Mouse (Mus musculus): ENCODE data around the gene Lrfn4. TPM values are rescaled to one million over a fixed set of nuclear protein-coding genes. Genes with fewer than 3 reads are reported as not detected.

Gene Lrfn4
- 10.0 and 10.1 TPM in 2 replicates for polyA plus RNA-seq (2014; fragmentation: Nextera tagmentation; extraction: Ambion mirVana)

GRCm38 (mm10) chr19:4615151-4616093 is at the start of gene Lrfn4:
Lrfn4 (minus strand) TSS chr19:4615667.
- under 1% methylated on average over 79 of the region's 87 CpGs for WGBS

GRCm38 (mm10) chr19:4658156-4658555 is 42.7 kb upstream of the Lrfn4 start:
- WGBS, result 87% methylated on average over 5 of the region's 5 CpGs
- no peaks in the 10 kb centered on the region for H3K9me3 ChIP-seq (ENCODE audit: low read depth, low read length)
- TF ChIP-seq CTCF (IDR thresholded peaks at IDR 0.05; ENCODE audit: low read depth), result no peak
- no peak overlapping the region for H3K9ac ChIP-seq
- no peak overlapping the region for H3K4me2 ChIP-seq
- DNase-seq (no peak), ATAC-seq (ENCODE audit: insufficient read depth) (no peak)
- H3K27ac ChIP-seq (ENCODE audit: low read depth), result no peak overlapping the region
- no peaks in the 10 kb centered on the region for H3K27me3 ChIP-seq (ENCODE audit: insufficient read depth, low read length)
- no peak overlapping the region for H3K4me3 ChIP-seq (ENCODE audit: low read depth, low read length)
- no peaks in the 10 kb centered on the region for H3K4me1 ChIP-seq (ENCODE audit: insufficient read depth)
- no peaks in the 10 kb centered on the region for H3K36me3 ChIP-seq (ENCODE audit: insufficient read depth)

More at GRCm38 (mm10) chr19:4615151-4616093, at the start of gene Lrfn4:
- H3K27ac ChIP-seq (ENCODE audit: low read depth), result peak within 1 kb of the TSS; percentile 92
- H3K9ac ChIP-seq, result peak within 1 kb of the TSS; percentile 94
- TF ChIP-seq CTCF (IDR thresholded peaks at IDR 0.05; ENCODE audit: low read depth), result peak; percentile 29; the same call in 1 of the 2 replicates
- peak; percentile 96 for DNase-seq
- ATAC-seq (ENCODE audit: insufficient read depth), result peak; percentile 97
- H3K4me3 ChIP-seq (ENCODE audit: low read depth, low read length), result peak within 1 kb of the TSS; percentile 94
- H3K4me2 ChIP-seq, result peak within 1 kb of the TSS; percentile 74
- H3K9me3 ChIP-seq (ENCODE audit: low read depth, low read length), result no peaks in the 10 kb centered on the region
- H3K36me3 ChIP-seq (ENCODE audit: insufficient read depth), result peaks cover 37% of the 10 kb centered on the region
- no peaks in the 10 kb centered on the region for H3K27me3 ChIP-seq (ENCODE audit: insufficient read depth, low read length)
- peaks cover 4% of the 10 kb centered on the region; the same call in 1 of the 2 replicates for H3K4me1 ChIP-seq (ENCODE audit: insufficient read depth)

- Histone ChIP-seq H3K36me3 (ENCODE audit: insufficient read depth) (no peaks in the 10 kb centered on the region), H3K4me2 (no peak overlapping the region), H3K9me3 (ENCODE audit: low read depth, low read length) (no peaks in the 10 kb centered on the region), H3K4me3 (ENCODE audit: low read depth, low read length) (no peak overlapping the region), H3K9ac (no peak overlapping the region), H3K27me3 (ENCODE audit: insufficient read depth, low read length) (no peaks in the 10 kb centered on the region), H3K27ac (ENCODE audit: low read depth) (no peak overlapping the region), H3K4me1 (ENCODE audit: insufficient read depth) (no peaks in the 10 kb centered on the region)
- 64% methylated on average over 11 of the region's 11 CpGs for WGBS
- TF ChIP-seq CTCF (IDR thresholded peaks at IDR 0.05; ENCODE audit: low read depth), result no peak
- ATAC-seq (ENCODE audit: insufficient read depth) (no peak), DNase-seq (no peak)
Measured at GRCm38 (mm10) chr19:4646917-4647492, 31.5 kb upstream of the Lrfn4 start.

- Histone ChIP-seq H3K9me3 (ENCODE audit: low read depth, low read length) (no peaks in the 10 kb centered on the region), H3K27ac (ENCODE audit: low read depth) (no peak overlapping the region), H3K36me3 (ENCODE audit: insufficient read depth) (no peaks in the 10 kb centered on the region), H3K4me2 (no peak overlapping the region), H3K4me1 (ENCODE audit: insufficient read depth) (no peaks in the 10 kb centered on the region), H3K4me3 (ENCODE audit: low read depth, low read length) (no peak overlapping the region), H3K9ac (no peak overlapping the region), H3K27me3 (ENCODE audit: insufficient read depth, low read length) (no peaks in the 10 kb centered on the region)
- TF ChIP-seq CTCF (IDR thresholded peaks at IDR 0.05; ENCODE audit: low read depth), result peak; percentile 35; the same call in 1 of the 2 replicates
- peak; percentile 59 for DNase-seq
- no peak for ATAC-seq (ENCODE audit: insufficient read depth)
- 41% methylated on average over 10 of the region's 10 CpGs for WGBS
Measured at GRCm38 (mm10) chr19:4644271-4644670, 28.8 kb upstream of the Lrfn4 start.

GRCm38 (mm10) chr19:4635986-4636385 is 20.5 kb upstream of the Lrfn4 start:
- no peaks in the 10 kb centered on the region for H3K27me3 ChIP-seq (ENCODE audit: insufficient read depth, low read length)
- H3K4me3 ChIP-seq (ENCODE audit: low read depth, low read length), result no peak overlapping the region
- 68% methylated on average over 4 of the region's 4 CpGs for WGBS
- no peaks in the 10 kb centered on the region for H3K4me1 ChIP-seq (ENCODE audit: insufficient read depth)
- DNase-seq (no peak), ATAC-seq (ENCODE audit: insufficient read depth) (no peak)
- no peak overlapping the region for H3K9ac ChIP-seq
- no peaks in the 10 kb centered on the region for H3K36me3 ChIP-seq (ENCODE audit: insufficient read depth)
- no peak for TF ChIP-seq CTCF (IDR thresholded peaks at IDR 0.05; ENCODE audit: low read depth)
- no peak overlapping the region for H3K4me2 ChIP-seq
- H3K27ac ChIP-seq (ENCODE audit: low read depth), result no peak overlapping the region
- no peaks in the 10 kb centered on the region for H3K9me3 ChIP-seq (ENCODE audit: low read depth, low read length)

- H3K4me1 ChIP-seq (ENCODE audit: insufficient read depth), result peaks cover 10% of the 10 kb centered on the region; the same call in 1 of the 2 replicates
- no peak overlapping the region for H3K27ac ChIP-seq (ENCODE audit: low read depth)
- 0% methylated on average over 1 of the region's 1 CpGs for WGBS
- no peaks in the 10 kb centered on the region for H3K27me3 ChIP-seq (ENCODE audit: insufficient read depth, low read length)
- TF ChIP-seq CTCF (IDR thresholded peaks at IDR 0.05; ENCODE audit: low read depth), result peak; percentile 84
- no peaks in the 10 kb centered on the region for H3K9me3 ChIP-seq (ENCODE audit: low read depth, low read length)
- H3K36me3 ChIP-seq (ENCODE audit: insufficient read depth), result peaks cover 5% of the 10 kb centered on the region; the same call in 1 of the 2 replicates
- ATAC-seq (ENCODE audit: insufficient read depth) (no peak), DNase-seq (peak; percentile 85)
- H3K4me2 ChIP-seq, result no peak overlapping the region
- no peak overlapping the region for H3K4me3 ChIP-seq (ENCODE audit: low read depth, low read length)
- no peak overlapping the region for H3K9ac ChIP-seq
Measured at GRCm38 (mm10) chr19:4628819-4629218, 13.4 kb upstream of the Lrfn4 start.

Measured in lung, embryonic 14.5 days (tissue).